Comparison of ENCODE assay signal across 17 mouse cellular contexts in genomic region chr1:176078410-176078809, GRCm38 (mm10).
"Had no signal": no experiment of that assay in that cellular context is flagged by ENCODE, and none has a peak within 500 bp of the region (broad histone marks: within the 10 kb centered on the region; RNA-seq: fewer than 3 reads in every experiment).

No protein-coding gene starts in this region.

- H3K4me2 ChIP-seq: liver, embryonic 15.5 days; lung, embryonic 14.5 days; midbrain, embryonic 11.5 days; stomach, embryonic 15.5 days had no signal

- ATAC-seq: intestine, postnatal 0 days; lung, postnatal 0 days had no signal

- H3K36me3 ChIP-seq: liver, embryonic 15.5 days; stomach, embryonic 15.5 days had no signal

- DNase-seq: kidney, adult 2 months; kidney, postnatal 25 days; layer of hippocampus, adult 9-11 months; lung, embryonic 14.5 days; midbrain, embryonic 14.5 days; right cerebral cortex, postnatal 25 days; spleen, adult 18-20 months; thymus, postnatal 25 days had no signal

- H3K27me3 ChIP-seq: liver, embryonic 15.5 days; megakaryocyte, embryonic 14.5 days; stomach, embryonic 15.5 days had no signal

- H3K4me3 ChIP-seq: layer of hippocampus, adult 2 months; liver, embryonic 15.5 days; megakaryocyte, embryonic 14.5 days; stomach, embryonic 15.5 days had no signal

- H3K27ac ChIP-seq: kidney, postnatal 0 days; layer of hippocampus, adult 2 months; liver, embryonic 15.5 days; macrophage; stomach, embryonic 15.5 days had no signal

- H3K4me1 ChIP-seq: liver, embryonic 15.5 days; stomach, embryonic 15.5 days had no signal

- H3K9ac ChIP-seq: liver, embryonic 15.5 days; lung, embryonic 14.5 days; stomach, embryonic 15.5 days had no signal

- H3K9me3 ChIP-seq: liver, embryonic 15.5 days; megakaryocyte, embryonic 14.5 days; stomach, embryonic 15.5 days had no signal
